Mouse (Mus musculus): ENCODE measurements around the gene Srpk2.
"Not testable (repeated sequence)": the region's sequence is repeated elsewhere in the genome, so short reads cannot be mapped to it uniquely, and the experiment has no call there.

GRCm38 (mm10) chr5:23706601-23707597, 22.5 kb upstream of the Srpk2 start:
- TF ChIP-seq CTCF (IDR thresholded peaks at IDR 0.05; ENCODE audit: borderline replicate concordance, insufficient read depth, low read length); POLR2A (IDR thresholded peaks at IDR 0.05; ENCODE audit: low read depth, low read length): not testable (repeated sequence)

Data from embryonic fibroblast, embryonic 13.5 days (primary cell).